Mouse (Mus musculus): ENCODE measurements around the gene Ildr1. TPM values are rescaled to one million over a fixed set of nuclear protein-coding genes. Genes with fewer than 3 reads are reported as not detected.

Gene Ildr1
- total RNA-seq, 2 experiments from 2014 or later, result 0.20 to 0.38 TPM

GRCm38 (mm10) chr16:36697331-36697730 is 3.6 kb downstream of the Ildr1 start:
- DNase-seq (ENCODE audit: extremely low spot score in 1 of 2, low spot score in 1 of 2), result no peak

GRCm38 (mm10) chr16:36700484-36700883 is 6.7 kb downstream of the Ildr1 start:
- no peak for DNase-seq (ENCODE audit: extremely low spot score in 1 of 2, low spot score in 1 of 2)

- no peak for DNase-seq (ENCODE audit: extremely low spot score in 1 of 2, low spot score in 1 of 2)
These were observed 14.1 kb downstream of the Ildr1 start for GRCm38 (mm10) chr16:36707702-36708423.

DNA sequence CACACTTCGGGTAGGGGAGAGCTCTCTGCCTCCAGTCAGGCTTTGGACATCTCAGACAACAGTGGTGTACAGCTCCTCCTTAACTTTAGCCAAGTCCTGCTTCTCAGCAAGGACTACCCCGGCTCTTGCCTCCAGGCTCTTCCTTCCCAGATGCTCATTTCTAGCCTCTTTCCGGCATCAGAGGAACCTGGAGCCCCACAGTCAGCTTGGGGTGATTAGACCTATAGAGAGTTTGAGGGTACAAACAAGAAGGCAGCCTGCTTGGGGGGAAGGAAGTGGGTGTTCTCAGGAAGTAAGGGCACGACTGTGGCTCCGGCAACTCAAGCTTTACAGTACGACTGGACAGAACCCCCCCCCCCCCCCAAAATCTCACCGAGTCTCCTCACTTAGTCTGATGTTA is 15.0 kb downstream of the Ildr1 start:
- DNase-seq (ENCODE audit: extremely low spot score in 1 of 2, low spot score in 1 of 2), result no peak

DNA sequence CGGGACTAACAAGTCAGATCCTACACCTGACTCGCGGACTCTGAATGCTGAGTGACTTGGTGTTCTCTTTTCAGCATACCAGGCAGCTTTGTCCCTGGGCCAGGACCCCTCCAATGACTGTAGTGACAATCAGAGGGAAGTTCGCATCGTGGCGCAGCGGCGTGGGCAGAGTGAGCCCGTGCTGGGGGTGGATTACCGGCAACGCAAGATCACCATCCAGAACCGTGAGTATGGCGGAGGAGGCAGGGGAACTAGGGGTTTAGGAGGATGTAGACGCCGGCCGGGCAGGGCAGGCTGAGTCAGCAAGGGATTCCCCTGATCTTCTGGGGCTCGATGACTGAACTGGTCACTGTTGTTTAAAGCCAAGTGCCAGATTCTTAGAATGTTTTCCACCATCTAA is 15.6 kb downstream of the Ildr1 start:
- no peak for DNase-seq (ENCODE audit: extremely low spot score in 1 of 2, low spot score in 1 of 2)

DNA sequence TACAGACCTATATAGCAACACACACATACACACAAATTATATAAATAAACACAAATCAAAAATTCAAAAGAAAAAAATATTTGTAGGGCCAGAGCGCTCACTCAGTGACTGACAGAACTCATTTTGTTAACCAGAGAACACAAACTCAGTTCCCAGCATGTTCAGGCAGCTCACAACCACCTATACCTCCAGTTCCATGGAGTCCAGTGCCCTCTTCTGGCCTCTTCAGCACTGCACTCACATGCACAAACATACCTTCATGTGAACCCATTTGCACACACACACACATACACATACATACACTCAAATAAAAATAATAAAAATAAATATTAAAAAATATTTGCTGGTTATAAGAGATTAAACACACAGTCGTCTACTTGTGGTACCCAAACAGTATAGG is 17.0 kb downstream of the Ildr1 start:
- DNase-seq (ENCODE audit: extremely low spot score in 1 of 2, low spot score in 1 of 2), result no peak

- no peak for DNase-seq (ENCODE audit: extremely low spot score in 1 of 2, low spot score in 1 of 2)
These were observed 18.0 kb downstream of the Ildr1 start for GRCm38 (mm10) chr16:36711760-36712159.

DNA sequence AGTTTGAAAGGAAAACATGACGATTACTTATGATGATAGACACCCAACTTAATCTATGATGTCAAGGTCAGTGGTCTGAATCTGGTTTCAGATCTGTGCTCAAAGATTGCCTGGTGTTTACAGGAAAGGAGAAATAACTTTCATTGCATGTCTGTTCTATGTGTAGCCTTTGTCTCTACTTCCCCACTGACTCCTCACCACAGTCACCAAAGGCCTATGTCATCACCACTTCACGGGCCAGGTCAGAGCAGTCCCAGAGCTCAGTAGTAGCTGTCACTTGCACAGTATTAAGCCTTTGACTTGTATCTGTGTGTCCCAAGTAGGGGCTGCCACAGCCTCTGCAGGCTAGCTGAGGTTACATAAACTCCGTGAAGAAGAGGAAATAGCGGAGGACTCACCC is 23.7 kb downstream of the Ildr1 start:
- no peak for DNase-seq (ENCODE audit: extremely low spot score in 1 of 2, low spot score in 1 of 2)

- no peak for DNase-seq (ENCODE audit: extremely low spot score in 1 of 2, low spot score in 1 of 2)
These were observed 24.9 kb downstream of the Ildr1 start for GRCm38 (mm10) chr16:36718637-36719036.

- no peak for DNase-seq (ENCODE audit: extremely low spot score in 1 of 2, low spot score in 1 of 2)
These were observed 26.6 kb downstream of the Ildr1 start for GRCm38 (mm10) chr16:36720194-36721055.

- no peak for DNase-seq (ENCODE audit: extremely low spot score in 1 of 2, low spot score in 1 of 2)
These were observed 29.0 kb downstream of the Ildr1 start for GRCm38 (mm10) chr16:36722739-36723138.

GRCm38 (mm10) chr16:36723880-36724443 is 30.2 kb downstream of the Ildr1 start:
- no peak for DNase-seq (ENCODE audit: extremely low spot score in 1 of 2, low spot score in 1 of 2)

DNA sequence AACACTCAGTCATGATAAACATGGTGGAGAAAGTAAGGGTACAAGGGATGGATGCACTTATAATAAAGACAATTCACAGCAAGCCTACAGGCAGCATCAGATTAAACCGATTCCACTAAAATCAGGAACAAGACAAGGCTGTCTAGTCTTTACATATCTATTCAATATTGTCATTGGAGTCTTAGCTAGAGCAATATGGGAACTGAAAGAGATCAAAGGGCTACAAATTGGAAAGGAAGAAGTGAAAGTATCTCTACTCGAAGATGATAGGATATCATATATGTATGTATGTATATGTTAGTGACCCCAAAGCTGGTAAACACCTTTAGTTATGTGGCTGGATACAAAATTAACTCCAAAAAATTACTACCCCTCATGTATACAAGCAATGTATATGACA is 35.2 kb downstream of the Ildr1 start:
- DNase-seq (ENCODE audit: extremely low spot score in 1 of 2, low spot score in 1 of 2), result no peak

DNA sequence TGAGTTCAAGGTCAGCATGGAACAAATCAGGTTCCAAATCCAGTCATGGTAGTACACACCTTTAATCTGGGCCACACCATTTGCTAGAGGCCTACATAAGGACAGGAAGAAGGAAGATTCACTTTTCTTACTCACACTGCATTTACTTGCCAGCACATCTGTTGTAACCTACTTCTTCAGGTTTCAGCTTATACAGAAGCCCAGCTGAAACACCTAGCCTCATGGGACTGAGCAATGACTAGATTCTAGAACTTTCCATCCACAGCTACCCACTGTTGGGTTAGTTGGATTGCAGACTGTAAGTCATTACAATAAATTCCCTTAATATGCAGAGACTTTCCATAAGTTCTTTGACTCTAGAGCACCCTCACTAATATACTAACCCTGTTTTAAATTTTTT is 38.8 kb downstream of the Ildr1 start:
- no peak for DNase-seq (ENCODE audit: extremely low spot score in 1 of 2, low spot score in 1 of 2)

- DNase-seq (ENCODE audit: extremely low spot score in 1 of 2, low spot score in 1 of 2), result no peak
These were observed 40.0 kb downstream of the Ildr1 start for GRCm38 (mm10) chr16:36733827-36734226.

- DNase-seq (ENCODE audit: extremely low spot score in 1 of 2, low spot score in 1 of 2), result no peak
These were observed 41.6 kb downstream of the Ildr1 start for GRCm38 (mm10) chr16:36735421-36735820.

- DNase-seq (ENCODE audit: extremely low spot score in 1 of 2, low spot score in 1 of 2), result no peak
These were observed 45.7 kb downstream of the Ildr1 start for GRCm38 (mm10) chr16:36739404-36739930.

- no peak for DNase-seq (ENCODE audit: extremely low spot score in 1 of 2, low spot score in 1 of 2)
These were observed 49.8 kb downstream of the Ildr1 start for GRCm38 (mm10) chr16:36743580-36743979.

GRCm38 (mm10) chr16:36747068-36747467 is 53.3 kb downstream of the Ildr1 start:
- DNase-seq (ENCODE audit: extremely low spot score in 1 of 2, low spot score in 1 of 2), result no peak

DNA sequence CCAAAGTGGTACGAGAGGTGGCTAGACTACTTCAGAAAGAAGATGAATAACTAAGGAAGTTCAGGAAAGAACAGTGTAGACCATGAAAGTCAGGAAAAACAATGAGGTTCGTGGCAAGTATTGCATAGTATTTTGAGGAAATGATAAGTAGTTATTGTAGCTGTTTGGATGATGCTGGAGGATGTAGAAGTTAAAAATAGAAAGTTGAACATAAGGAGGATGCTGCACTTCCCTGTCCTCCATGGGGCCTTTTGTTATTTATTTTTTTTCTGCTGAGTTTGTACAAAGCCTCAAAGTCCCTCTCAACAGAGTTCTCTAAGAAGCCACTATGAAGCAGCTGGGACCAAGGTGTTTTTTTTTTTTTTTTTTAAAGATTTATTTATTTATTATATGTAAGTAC is 54.0 kb downstream of the Ildr1 start:
- DNase-seq (ENCODE audit: extremely low spot score in 1 of 2, low spot score in 1 of 2), result no peak

GRCm38 (mm10) chr16:36751979-36752378 is 58.2 kb downstream of the Ildr1 start:
- DNase-seq (ENCODE audit: extremely low spot score in 1 of 2, low spot score in 1 of 2), result no peak
